Mouse (Mus musculus) heart, adult 2 months (tissue): ENCODE data around the gene Clip1. TPM values are rescaled to one million over a fixed set of nuclear protein-coding genes. Genes with fewer than 3 reads are reported as not detected.
A peak's percentile ranks its signal among the peaks of the same experiment; 100 is the strongest.

Experiments
- DNase-seq, 2 experiments: peaks; one replicate each; pipeline ENCODE4 v3.0.0; 2021
- H3K27ac ChIP-seq: fragments of 200-600 bp; 2 replicates; pipeline ENCODE4 v1.8.1; 2022
- H3K27me3 ChIP-seq: fragments of 200-500 bp; 2 replicates; pipeline ENCODE4 v1.6.1; 2012; ENCODE audit warnings: mild to moderate bottlenecking, low read length, inconsistent platforms, mixed read lengths; ENCODE audit not compliant: control insufficient read depth, insufficient read depth
- H3K36me3 ChIP-seq: fragments of 200-500 bp; 2 replicates; pipeline ENCODE4 v1.6.1; 2012; ENCODE audit warnings: low read length, inconsistent platforms; ENCODE audit not compliant: control insufficient read depth, insufficient read depth
- H3K4me1 ChIP-seq: fragments of 200-500 bp; 2 replicates; pipeline ENCODE4 v1.6.1; 2011; ENCODE audit warnings: low read length; ENCODE audit not compliant: control insufficient read depth, insufficient read depth
- H3K4me3 ChIP-seq: fragments of 200-600 bp; 2 replicates; pipeline ENCODE4 v1.8.1; 2022
- H3K79me2 ChIP-seq: fragments of 200-500 bp; replicated peaks from 2 replicates; pipeline ENCODE4 v1.6.1; 2012; ENCODE audit warnings: mild to moderate bottlenecking, inconsistent platforms, low read length, moderate library complexity, mixed read lengths; ENCODE audit not compliant: control insufficient read depth, insufficient read depth
- H3K9ac ChIP-seq: fragments of 200-500 bp; 2 replicates; pipeline ENCODE4 v1.6.1; 2012; ENCODE audit warnings: low read depth, mild to moderate bottlenecking, control low read depth, inconsistent platforms, low read length, mixed read lengths
- CTCF ChIP-seq: fragments of 200-600 bp; IDR thresholded peaks from 2 replicates; pipeline ENCODE4 v1.8.1; 2022; ENCODE audit warnings: antibody characterized with exemption, mild to moderate bottlenecking, moderate library complexity
- EP300 ChIP-seq: fragments of 200-500 bp; IDR thresholded peaks from 2 replicates; pipeline ENCODE4 v1.6.1; 2011; ENCODE audit warnings: low read depth, low read length, control low read depth; ENCODE audit not compliant: insufficient read depth
- POLR2A ChIP-seq: fragments of 200-500 bp; IDR thresholded peaks from 2 replicates; pipeline ENCODE4 v1.6.1; 2011; ENCODE audit warnings: mild to moderate bottlenecking, low read depth, low read length, control low read depth; ENCODE audit not compliant: insufficient read depth
- WGBS: fragments of 180-500 bp; shearing (Covaris S2); methylation state at CpG from one replicate; pipeline ENCODE4 v1.1.7; 2018; 5-methylcytosine and 5-hydroxymethylcytosine counted together
- intact Hi-C: fragments of 180-260 bp; cut with DNase I; formaldehyde crosslinking; loops from one replicate; pipeline ENCODE4 v1.15.1; 2025
- polyA plus RNA-seq: library from polyadenylated mRNA; depleted of rRNA; stranded (reverse); fragments of >200 nt; gene quantifications from 2 replicates; pipeline ENCODE4 v1.2.3, GENCODE M21; 2012
- total RNA-seq, 2 experiments: library from RNA; stranded (reverse); gene quantifications; 2 replicates each; pipeline ENCODE4 v1.2.3; 2021

Gene Clip1
- total and polyA plus RNA-seq, 3 experiments: 77.2 to 195 (median 156) TPM

DNA sequence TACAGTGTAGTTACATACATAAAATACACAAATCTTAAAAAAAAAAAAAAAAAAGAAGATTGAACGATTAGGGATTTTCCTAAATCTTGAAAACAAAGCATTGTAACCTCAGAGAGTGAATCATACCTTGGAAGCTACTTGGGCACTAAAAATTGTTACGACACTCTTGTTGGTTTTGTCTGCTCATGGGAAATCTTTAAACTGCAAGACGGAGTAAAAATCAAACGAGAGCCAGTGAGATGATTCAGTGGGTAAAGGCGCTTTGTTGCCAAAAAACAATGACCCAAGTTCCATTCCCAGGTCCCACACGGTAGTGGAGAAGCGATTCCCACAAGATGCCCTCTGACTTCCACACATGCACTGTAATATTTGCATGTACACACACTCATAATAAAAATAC is 11.8 kb upstream of the Clip1 start:
- Histone ChIP-seq H3K9ac (no peak overlapping the region), H3K27me3 (no peaks in the 10 kb centered on the region), H3K79me2 (no peaks in the 10 kb centered on the region), H3K4me3 (no peak overlapping the region), H3K36me3 (peaks cover 13% of the 10 kb centered on the region), H3K27ac (no peak overlapping the region), H3K4me1 (peaks cover 15% of the 10 kb centered on the region)
- DNase-seq: no peak
- WGBS: 78% methylated on average over 7 of the region's 7 CpGs
- TF ChIP-seq EP300 (no peak), POLR2A (no peak), CTCF (no peak)
- intact Hi-C loops: loop anchor here (5.0 kb wide), 1 partner anchor 39 kb away; no protein-coding TSS in a partner anchor

DNA sequence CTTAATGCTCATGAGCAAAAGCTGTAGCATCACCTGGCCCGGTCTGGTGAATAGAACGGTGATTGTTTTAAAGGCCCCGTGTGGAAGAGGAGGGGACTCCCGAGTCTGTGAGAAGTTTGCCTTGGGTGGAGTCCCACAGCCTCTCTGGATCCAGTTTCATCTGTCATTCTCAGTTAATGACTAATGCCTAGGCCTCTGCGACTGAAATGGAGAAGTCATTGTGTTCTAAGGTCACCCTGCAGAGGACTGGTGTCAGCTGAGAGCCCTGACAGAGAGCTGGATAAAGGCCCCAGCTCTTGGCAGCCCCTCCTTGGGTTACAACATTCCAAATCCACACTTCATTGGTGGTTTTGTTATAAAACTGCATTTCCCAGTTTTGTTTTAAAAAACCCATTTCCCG is 10.1 kb upstream of the Clip1 start:
- Histone ChIP-seq H3K27me3 (no peaks in the 10 kb centered on the region), H3K4me3 (no peak overlapping the region), H3K27ac (peak overlapping the region; percentile 69), H3K4me1 (peaks cover 13% of the 10 kb centered on the region), H3K9ac (0 out of 2 replicates have a peak overlapping the region, but pooled peaks have one; percentile 6), H3K79me2 (no peaks in the 10 kb centered on the region), H3K36me3 (peaks cover 5% of the 10 kb centered on the region)
- peak; percentile 64 to 79 for DNase-seq
- TF ChIP-seq EP300: 0 out of 2 replicates have a peak, but pooled peaks have one; percentile 45
- TF ChIP-seq CTCF: 0 out of 2 replicates have a peak, but pooled peaks have one; percentile 3
- TF ChIP-seq POLR2A: no peak
- intact Hi-C loops: no loop called here
- 29% methylated on average over 6 of the region's 6 CpGs for WGBS

DNA sequence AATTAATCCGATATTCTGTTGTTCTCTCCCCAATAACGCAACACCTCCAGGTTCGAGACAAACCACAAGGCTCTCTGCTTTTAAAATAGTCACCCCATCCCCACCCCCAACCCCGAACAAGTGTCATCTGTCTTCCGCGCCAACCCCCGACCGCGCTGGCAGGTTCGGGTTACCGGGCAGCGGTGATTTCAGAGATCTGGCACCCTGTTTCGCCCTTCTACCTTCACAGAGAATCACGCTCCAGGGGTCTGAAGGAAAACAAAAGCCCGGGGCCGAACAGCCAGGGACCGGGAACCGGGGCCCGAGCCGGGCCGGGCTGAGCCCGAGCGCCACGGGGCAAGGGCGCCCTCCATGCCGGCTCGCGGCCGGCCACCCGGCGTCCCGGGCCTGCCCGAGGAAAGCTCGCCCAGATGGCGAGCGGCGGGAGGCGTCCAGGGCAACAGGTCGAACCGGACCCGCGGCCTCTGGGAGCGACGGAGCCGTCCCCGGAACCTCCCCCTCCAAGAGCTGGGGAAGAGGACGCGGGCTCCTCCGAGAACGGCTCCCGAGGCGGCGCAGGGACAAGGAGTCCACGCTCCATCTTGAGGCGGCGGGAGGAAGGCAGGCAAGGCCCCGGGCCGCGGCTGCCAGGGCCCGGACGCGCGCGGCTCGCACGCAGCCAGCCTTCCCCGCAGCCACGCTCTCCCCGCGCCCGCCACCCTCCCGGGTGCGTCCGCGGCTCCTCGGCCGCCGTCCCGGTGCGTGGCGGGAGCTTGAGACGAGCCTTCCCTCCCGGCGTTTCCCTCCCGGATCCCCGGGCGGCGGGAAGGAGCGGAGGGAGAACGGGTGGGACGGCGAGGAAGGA is 819 bp downstream of the Clip1 start:
- peaks cover 14% of the 10 kb centered on the region for H3K36me3 ChIP-seq
- H3K79me2 ChIP-seq: peaks cover 2% of the 10 kb centered on the region
- H3K27me3 ChIP-seq: no peaks in the 10 kb centered on the region
- intact Hi-C loops: loop anchor here (1.0 to 5.0 kb wide), 3 partner anchors 21 to 56 kb away; no protein-coding TSS in a partner anchor
- DNase-seq: peak; percentile 80 to 83
- H3K27ac ChIP-seq: peak overlapping the region; percentile 97
- TF ChIP-seq CTCF (no peak), POLR2A (no peak), EP300 (no peak)
- H3K4me1 ChIP-seq: peaks cover 17% of the 10 kb centered on the region
- peak overlapping the region; percentile 69 for H3K4me3 ChIP-seq
- peak overlapping the region; percentile 99 for H3K9ac ChIP-seq
- 1% methylated on average over 91 of the region's 92 CpGs for WGBS

DNA sequence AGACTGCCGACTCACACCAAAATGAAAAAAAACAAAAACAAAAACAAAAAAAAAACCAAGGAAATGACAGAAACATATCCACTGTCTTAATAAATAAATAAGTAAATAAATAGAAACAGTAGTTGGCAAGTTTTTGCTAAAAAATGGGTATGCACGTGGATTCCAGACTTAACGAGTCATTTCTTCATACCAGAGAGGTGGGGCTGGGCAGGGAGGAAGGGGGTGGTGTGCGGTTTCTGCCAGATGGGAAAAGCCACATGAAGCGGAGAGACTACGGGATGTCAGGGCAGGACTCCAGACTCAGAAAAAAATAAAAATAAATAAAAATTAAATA is 1.4 kb downstream of the Clip1 start:
- Histone ChIP-seq H3K9ac (0 out of 2 replicates have a peak overlapping the region, but pooled peaks have one; percentile 22), H3K4me3 (peak overlapping the region; percentile 69), H3K79me2 (peaks cover 2% of the 10 kb centered on the region), H3K4me1 (peaks cover 17% of the 10 kb centered on the region), H3K27me3 (no peaks in the 10 kb centered on the region), H3K36me3 (peaks cover 14% of the 10 kb centered on the region), H3K27ac (peak overlapping the region; percentile 97)
- under 1% methylated on average over 6 of the region's 6 CpGs for WGBS
- no peak for TF ChIP-seq EP300
- no peak for TF ChIP-seq CTCF
- 0 out of 2 replicates have a peak, but pooled peaks have one; percentile 22 for TF ChIP-seq POLR2A
- intact Hi-C loops: loop anchor here (1.0 to 5.0 kb wide), 3 partner anchors 21 to 56 kb away; no protein-coding TSS in a partner anchor
- DNase-seq: no peak

DNA sequence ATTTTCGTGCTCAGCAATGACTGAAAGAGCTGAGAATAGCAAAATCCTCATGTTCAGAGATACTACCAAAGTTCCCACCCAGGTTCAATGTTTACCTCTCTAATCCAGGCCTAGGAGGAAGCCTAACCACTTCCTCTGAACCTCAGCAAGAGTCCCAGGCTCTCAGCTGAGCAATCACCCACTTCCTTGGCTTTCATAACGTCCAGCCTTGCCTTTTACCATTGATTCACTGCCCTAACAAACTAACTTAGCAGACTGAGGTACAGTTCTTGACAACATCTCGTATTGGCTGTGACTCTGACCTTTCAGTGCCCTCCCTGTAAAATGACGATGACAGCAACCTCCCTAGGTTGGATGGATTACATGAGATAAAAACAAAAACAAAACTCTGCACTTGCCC is 2.0 kb downstream of the Clip1 start:
- no peak for DNase-seq
- Histone ChIP-seq H3K4me1 (peaks cover 18% of the 10 kb centered on the region), H3K79me2 (peaks cover 2% of the 10 kb centered on the region), H3K27ac (peak overlapping the region; percentile 97), H3K36me3 (peaks cover 14% of the 10 kb centered on the region), H3K4me3 (peak overlapping the region; percentile 69; the same call in 1 of the 2 replicates), H3K27me3 (no peaks in the 10 kb centered on the region), H3K9ac (peak overlapping the region; percentile 67)
- no peak for TF ChIP-seq CTCF
- no peak for TF ChIP-seq POLR2A
- intact Hi-C loops: loop anchor here (2.0 to 5.0 kb wide), 2 partner anchors 24 to 55 kb away; no protein-coding TSS in a partner anchor
- 25% methylated on average over 4 of the region's 4 CpGs for WGBS

DNA sequence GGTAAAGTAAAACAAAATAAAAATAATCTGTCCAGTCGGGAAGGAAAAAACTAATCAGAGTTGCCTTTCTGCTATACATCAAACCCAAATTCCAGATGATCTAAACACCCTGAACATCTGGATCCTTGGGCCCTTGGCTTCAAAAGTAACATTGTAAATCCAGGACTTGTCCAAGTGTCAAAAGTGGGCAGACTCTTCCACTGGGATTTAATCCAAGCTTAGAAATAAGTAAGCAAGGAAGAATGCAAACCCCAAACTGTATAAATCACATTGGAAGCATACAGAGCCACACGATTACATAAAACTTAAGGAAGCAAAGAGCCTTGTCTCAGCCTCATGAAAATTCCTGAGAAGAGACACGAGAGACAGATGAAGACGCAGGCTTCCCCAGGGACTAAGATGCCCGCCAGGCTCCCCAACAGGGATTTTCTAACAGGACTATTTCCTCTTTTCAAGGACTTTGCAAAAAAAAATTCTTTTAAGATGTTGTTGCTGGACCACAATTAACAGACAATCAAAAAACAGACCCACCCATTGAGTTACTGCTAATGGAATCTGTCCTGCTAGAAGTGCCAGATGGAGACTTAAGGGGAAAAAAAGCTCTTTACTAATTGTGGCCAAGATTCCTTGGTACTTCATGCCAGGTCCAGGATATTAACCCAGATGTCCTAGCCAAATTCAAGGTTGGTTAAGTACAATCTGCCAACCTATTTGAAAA is 4.7 kb downstream of the Clip1 start:
- intact Hi-C loops: loop anchor here (5.0 kb wide), 1 partner anchor 52 kb away; no protein-coding TSS in a partner anchor
- peak in 1 of 2 experiments; percentile 33 for DNase-seq
- H3K27ac ChIP-seq: peak overlapping the region; percentile 43; the same call in 1 of the 2 replicates

More for the DNA sequence above, 4.7 kb downstream of the Clip1 start:
- Histone ChIP-seq H3K79me2 (peaks cover 2% of the 10 kb centered on the region), H3K9ac (no peak overlapping the region), H3K4me1 (peaks cover 20% of the 10 kb centered on the region), H3K4me3 (no peak overlapping the region), H3K36me3 (peaks cover 14% of the 10 kb centered on the region), H3K27me3 (no peaks in the 10 kb centered on the region)
- TF ChIP-seq POLR2A: no peak
- no peak for TF ChIP-seq EP300
- no peak for TF ChIP-seq CTCF
- WGBS: 19% methylated on average over 5 of the region's 5 CpGs
